Mouse (Mus musculus) brain, embryonic 18.5 days (tissue): ENCODE measurements around the gene C330021F23Rik.

ENCODE experiments used
- DNase-seq: peaks from one replicate; pipeline ENCODE4 v3.0.0-alpha.2; 2012; ENCODE audit warnings: low read depth, low spot score

Gene C330021F23Rik

DNA sequence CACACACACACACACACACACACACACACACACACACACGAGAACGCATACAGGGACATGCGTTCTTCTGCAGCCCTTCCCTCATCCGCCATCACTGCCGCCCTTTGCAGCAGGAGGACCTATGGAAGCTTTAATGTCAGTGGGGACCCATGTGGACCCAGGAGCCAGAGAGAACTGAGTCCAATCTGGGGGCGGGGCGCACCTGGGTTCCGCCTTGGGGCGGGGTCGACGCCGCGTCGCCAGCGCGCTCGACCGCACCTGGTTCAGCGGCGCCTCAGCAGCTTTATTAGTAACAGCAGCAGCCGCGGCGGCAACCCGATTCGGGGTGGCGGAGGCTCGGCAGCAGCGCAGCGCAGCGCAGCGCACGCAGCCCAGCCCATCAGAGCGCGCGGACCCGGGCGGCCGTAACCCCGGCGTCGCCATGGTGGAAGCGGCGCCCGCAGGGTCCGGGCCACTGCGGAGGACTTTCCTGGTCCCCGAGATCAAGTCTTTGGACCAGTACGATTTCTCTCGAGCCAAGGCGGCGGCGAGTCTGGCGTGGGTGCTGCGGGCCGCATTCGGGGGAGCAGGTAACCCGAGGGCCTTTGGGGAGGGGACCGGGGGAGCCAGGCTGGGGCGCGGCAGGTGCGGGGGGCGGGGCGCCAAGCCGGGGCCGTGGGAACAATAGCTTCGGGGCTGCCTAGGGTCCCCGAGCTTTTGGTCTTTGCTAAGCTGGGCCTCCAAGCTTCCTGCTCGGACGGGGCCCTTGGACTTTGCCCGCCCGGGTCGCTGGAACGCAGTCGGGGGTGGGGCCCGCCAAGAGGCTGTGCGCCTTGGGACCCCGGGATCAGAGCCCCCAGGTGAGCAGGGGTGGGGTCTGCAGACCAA is 19.8 kb downstream of the C330021F23Rik start:
- peak; percentile 42 for DNase-seq

DNA sequence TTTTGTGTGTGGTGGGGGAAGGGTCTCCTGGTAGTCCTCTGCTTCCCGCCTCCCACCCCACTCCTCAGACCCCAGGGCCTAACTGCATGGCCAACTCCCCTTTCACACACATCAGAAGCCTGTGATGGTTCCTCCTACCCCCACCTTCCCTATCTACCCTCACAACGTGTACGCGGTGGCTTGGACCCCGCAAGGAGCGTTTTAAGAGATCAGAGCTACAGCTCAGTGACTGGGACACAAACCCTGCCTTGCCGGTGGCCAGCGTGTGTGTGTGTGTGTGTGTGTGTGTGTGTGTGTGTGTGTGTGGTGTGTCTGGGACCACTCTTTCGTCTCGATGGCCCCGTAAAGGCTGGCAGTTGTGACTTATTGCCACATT is 20.5 kb downstream of the C330021F23Rik start:
- no peak for DNase-seq

- no peak for DNase-seq
Measured at GRCm38 (mm10) chr8:3593470-3593869, 25.7 kb downstream of the C330021F23Rik start.

- DNase-seq: no peak
Measured at GRCm38 (mm10) chr8:3594466-3594865, 26.7 kb downstream of the C330021F23Rik start.

DNA sequence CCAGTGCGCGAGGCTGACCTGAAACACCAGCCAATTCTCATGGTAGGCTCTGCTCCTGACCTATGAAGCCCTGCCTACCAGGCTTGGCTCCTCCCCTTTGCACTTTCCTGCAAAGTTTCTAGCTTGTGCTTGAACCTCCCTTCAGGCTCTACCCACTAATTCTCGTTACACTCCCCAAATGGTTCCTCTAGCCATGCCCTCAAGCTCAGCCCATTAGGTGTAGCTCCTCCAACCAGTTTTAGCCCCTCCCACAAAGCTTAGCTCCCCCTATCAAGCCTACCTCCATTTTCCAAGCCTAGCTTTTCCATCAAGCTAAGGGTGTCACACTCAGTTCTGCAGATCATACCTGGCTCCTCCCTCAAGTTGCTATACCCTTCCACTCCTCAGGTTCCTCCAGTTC is 30.3 kb downstream of the C330021F23Rik start:
- DNase-seq: no peak

GRCm38 (mm10) chr8:3599219-3599618 is 31.4 kb downstream of the C330021F23Rik start:
- no peak for DNase-seq

- DNase-seq: no peak
Measured at GRCm38 (mm10) chr8:3600401-3600800, 32.6 kb downstream of the C330021F23Rik start.

GRCm38 (mm10) chr8:3603439-3603838 is 35.6 kb downstream of the C330021F23Rik start:
- no peak for DNase-seq

DNA sequence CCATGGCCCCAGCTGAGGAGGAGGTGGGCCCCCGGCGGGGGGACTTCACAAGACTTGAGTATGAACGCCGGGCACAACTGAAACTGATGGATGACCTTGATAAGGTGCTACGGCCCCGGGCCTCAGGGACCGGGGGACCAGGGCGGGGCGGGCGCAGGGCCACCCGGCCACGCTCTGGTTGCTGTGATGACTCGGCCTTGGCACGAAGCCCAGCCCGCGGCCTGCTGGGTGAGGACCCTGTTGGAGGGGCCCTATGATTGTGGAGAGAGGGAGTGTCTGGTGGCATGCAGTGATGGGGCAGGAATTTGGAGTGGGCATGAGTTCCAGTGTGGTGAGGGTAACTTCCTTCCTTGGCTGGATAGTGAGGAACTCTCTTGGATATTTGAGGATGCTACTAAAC is 38.8 kb downstream of the C330021F23Rik start:
- no peak for DNase-seq

GRCm38 (mm10) chr8:3607822-3608221 is 40.0 kb downstream of the C330021F23Rik start:
- DNase-seq: no peak

DNA sequence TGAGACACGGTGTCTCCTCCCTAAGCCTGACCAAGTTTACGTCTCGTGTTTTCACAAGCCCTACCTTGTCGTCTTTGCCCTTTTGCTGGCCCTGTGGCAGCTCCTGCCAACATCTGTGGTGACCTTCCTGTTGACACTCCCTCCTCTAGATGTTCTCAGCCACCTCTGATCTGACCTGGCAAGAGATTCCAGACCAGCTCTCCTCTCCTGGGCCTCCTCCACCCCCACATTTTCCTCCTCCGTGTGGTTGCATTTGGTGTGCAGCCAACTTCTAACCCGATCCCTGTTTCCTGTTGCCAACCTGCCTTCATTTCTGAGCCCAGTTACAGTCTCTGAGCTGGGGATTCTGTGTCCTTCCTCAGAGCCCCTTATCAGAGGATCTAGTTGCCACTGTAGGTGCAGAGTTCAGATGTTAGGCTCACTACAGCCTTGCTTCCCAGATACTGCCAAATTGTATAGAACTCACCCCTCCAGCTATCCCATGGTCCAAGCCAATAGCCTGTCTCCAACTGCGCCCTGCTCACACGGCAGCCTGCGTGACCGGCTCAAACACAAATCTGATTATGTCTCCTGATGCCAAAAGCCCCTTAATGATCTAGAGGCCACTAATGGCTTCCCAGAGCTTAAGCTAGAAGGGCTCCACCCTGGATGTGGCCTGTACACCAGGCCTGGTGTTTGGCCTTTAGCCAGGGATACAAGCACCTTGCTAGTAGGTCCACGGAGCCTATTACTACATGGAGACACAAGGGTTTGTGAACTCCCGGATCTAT is 41.4 kb downstream of the C330021F23Rik start:
- no peak for DNase-seq

GRCm38 (mm10) chr8:3609816-3610150 is 42.0 kb downstream of the C330021F23Rik start:
- DNase-seq: no peak

- DNase-seq: peak; percentile 99
Measured at GRCm38 (mm10) chr8:3621199-3621970, 53.6 kb downstream of the C330021F23Rik start, which contains the start of the genes Xab2 and Pet100. Gene Xab2, minus strand, starts transcription at chr8:3621316. Gene Pet100, plus strand, starts transcription at chr8:3621548.

DNA sequence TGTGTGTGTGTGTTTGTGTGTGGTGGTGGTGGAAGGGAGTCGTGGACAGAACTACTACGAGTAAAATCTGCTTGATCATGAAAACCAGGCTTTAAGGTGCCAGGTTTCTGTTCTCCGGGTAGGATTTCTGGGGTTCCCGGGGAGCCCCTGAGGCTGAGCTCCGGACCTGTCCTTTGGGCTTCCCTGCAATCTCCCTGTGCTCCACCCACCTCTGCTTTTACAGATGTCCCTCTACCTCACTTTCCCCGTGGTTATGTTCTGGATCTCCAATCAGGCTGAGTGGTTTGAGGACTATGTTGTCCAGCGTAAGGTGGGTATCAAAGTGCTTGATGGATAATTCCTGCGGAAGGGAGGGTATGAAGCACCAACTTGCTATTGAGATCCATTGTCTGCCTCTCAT is 54.3 kb downstream of the C330021F23Rik start:
- DNase-seq: no peak

DNA sequence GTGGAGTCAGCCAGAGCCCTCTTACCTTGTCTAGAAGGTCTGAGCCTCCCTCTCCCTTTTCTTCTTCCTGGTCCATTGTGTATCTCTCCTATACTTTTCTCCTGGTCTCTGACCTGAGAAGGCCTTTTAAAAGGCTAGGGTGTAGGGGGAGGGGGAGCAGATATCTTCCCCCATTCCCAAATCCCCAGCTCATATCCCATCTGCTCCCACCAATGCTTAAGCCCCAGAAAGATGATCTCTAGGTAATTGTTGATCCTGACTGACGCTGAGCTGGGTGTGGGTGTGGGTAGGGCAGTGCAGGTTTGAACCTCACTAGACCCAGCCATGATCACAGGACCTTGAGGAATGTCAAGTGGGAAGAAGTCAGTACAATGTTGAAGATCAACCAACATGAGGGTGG is 57.7 kb downstream of the C330021F23Rik start, which contains the start of gene Pcp2:
Gene Pcp2 (minus strand): TSS at position 101 of the 400 bp plus-strand sequence.
- DNase-seq: no peak

DNA sequence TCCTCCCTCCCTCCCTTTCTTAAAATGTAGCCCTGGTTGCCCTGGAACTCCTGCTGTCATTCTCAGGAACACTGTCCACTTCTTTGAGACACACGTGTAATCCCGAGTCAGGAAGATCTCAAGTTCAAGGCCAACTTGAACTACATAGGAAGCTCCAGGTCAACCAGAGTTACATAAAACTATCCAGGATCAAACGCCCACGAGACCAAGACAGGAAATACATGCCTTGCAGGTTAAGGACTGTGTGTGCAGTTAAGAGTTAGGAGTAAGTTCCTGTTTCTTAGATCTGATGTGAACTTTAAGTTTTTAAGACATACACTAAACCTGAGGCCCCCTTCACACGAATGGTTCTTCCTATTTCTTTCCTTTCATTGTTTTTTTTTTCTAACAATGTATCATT is 59.2 kb downstream of the C330021F23Rik start:
- DNase-seq: no peak

DNA sequence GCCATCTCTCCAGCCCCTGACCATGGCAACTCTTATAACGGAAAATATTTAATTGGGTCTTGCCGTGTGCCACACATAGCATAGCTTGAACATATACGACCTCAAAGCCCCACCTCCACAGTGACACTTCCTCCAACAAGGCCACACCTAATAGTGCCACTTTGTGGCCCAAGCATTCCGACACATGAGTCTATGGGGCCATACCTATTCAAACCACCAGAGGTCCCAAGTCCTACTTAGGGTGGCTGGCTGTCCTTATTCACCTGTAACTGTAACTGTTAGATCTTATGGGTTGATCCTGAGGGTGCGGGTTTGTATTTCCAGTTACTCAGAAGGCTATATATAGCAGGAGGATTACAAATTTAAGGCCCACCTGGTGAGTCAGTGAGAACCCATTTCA is 60.2 kb downstream of the C330021F23Rik start:
- no peak for DNase-seq

GRCm38 (mm10) chr8:3630647-3631477 is 63.1 kb downstream of the C330021F23Rik start, which contains the start of gene Stxbp2:
Gene Stxbp2, plus strand, starts transcription at chr8:3630955.
- peak; percentile 22 for DNase-seq

DNA sequence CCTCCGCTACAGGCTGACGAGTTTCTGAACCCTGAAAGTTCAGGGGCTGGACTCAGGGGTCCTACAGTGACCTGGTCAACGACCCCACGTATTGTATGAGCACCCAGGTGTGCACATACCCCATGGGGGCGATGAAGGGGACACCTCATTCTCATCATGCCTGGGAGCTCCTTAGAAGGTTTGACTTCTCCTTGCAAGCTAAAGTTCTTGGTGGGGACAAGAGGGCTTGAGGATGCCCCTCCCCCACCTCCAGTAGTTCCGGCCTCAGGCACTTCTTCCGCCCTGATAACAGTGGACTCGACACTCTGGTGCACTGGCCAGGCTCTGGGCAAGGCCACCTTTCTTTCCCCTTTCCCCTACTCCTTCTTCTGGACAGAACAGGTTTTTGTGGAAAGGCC is 63.7 kb downstream of the C330021F23Rik start:
- DNase-seq: no peak
